Mouse (Mus musculus): ENCODE data around the gene Usp10. TPM values are rescaled to one million over a fixed set of nuclear protein-coding genes. Genes with fewer than 3 reads are reported as not detected.

The Usp10 gene
- polyA plus RNA-seq, 1 experiment from 2014 or later: 75.7 TPM

DNA sequence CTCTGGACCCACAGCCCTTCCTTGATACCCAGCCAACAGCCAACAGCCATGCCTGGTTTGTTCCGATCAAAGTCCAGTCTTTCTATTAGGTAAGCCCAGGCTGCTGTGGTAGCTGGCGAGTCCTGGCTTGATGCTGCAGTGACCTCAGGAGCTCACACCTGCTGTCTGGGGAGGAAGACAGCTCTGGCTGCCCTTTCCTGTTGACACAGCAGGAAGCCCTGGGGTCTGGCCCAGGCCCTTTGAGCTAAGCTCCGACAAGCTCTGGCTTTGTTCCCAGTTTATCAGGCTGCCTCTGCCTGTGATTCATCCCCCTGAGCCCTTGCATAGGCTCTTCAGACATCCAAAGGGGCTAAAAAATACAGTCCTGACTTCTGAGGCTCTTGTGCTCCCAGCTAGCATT, 24.5 kb upstream of the Usp10 start:
- Histone ChIP-seq H3K4me3 (ENCODE audit: low read depth, low read length) (no peak overlapping the region), H3K9ac (ENCODE audit: low read depth, low read length) (no peak overlapping the region), H3K9me3 (replicated peaks; ENCODE audit: control insufficient read depth, low read length) (no peaks in the 10 kb centered on the region), H3K4me1 (ENCODE audit: control insufficient read depth, low read depth, low read length) (no peaks in the 10 kb centered on the region; the same call in 1 of the 2 replicates), H3K4me2 (ENCODE audit: low read depth, low read length) (no peak overlapping the region), H3K27me3 (ENCODE audit: control insufficient read depth, insufficient read depth, low read depth, low read length) (no peaks in the 10 kb centered on the region), H3K27ac (ENCODE audit: low read length) (peak overlapping the region; percentile 52), H3K36me3 (ENCODE audit: control insufficient read depth, insufficient read depth) (no peaks in the 10 kb centered on the region)
- peak; percentile 87 for ATAC-seq (ENCODE audit: low read depth)
- 35% methylated on average over 3 of the region's 3 CpGs for WGBS (ENCODE audit: insufficient replicate concordance)

DNA sequence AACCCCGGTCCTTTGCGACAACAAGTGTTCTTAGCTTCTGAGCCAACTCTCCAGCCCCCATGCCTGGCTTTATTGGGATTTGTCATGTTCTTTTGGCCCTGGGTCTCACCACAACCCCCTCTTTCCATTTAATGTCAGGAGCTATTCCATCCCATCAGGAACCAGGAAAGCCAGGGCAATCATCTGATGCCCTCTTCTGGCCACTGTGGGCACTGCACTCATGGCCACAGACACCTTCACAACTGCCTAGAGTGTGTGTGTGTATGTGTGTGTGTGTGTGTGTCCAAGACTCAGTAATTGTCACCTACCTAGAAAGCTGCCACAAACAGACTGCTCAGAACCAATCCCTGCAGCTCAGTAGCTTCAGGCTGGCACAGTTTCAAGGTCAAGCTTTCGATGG, 23.0 kb upstream of the Usp10 start:
- Histone ChIP-seq H3K36me3 (ENCODE audit: control insufficient read depth, insufficient read depth) (no peaks in the 10 kb centered on the region), H3K4me3 (ENCODE audit: low read depth, low read length) (no peak overlapping the region), H3K9me3 (replicated peaks; ENCODE audit: control insufficient read depth, low read length) (no peaks in the 10 kb centered on the region), H3K9ac (ENCODE audit: low read depth, low read length) (no peak overlapping the region), H3K4me2 (ENCODE audit: low read depth, low read length) (no peak overlapping the region), H3K4me1 (ENCODE audit: control insufficient read depth, low read depth, low read length) (no peaks in the 10 kb centered on the region; the same call in 1 of the 2 replicates), H3K27ac (ENCODE audit: low read length) (no peak overlapping the region), H3K27me3 (ENCODE audit: control insufficient read depth, insufficient read depth, low read depth, low read length) (no peaks in the 10 kb centered on the region)
- WGBS (ENCODE audit: insufficient replicate concordance): 84% methylated on average over 3 of the region's 3 CpGs
- no peak for ATAC-seq (ENCODE audit: low read depth)

DNA sequence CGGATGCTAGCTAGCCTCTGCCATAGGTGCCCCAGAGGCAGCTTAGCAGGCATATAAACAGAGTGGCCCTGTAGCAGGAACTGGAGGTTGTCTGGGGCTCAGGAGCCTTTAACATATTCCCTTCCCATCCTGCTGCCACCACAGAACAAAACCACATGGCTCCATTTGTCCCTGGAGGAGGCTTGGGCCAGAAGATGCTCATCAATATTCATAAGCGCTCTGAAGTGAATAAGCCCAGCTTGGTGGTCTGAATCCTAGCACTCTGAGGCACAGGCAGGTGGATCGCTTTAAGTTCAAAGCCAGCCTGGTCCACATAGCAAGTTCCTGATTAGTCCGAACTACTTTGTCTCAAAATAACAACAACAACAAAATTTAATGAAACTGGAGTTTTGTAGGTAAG, 22.1 kb upstream of the Usp10 start:
- Histone ChIP-seq H3K4me3 (ENCODE audit: low read depth, low read length) (no peak overlapping the region), H3K4me1 (ENCODE audit: control insufficient read depth, low read depth, low read length) (no peaks in the 10 kb centered on the region; the same call in 1 of the 2 replicates), H3K4me2 (ENCODE audit: low read depth, low read length) (no peak overlapping the region), H3K36me3 (ENCODE audit: control insufficient read depth, insufficient read depth) (no peaks in the 10 kb centered on the region), H3K27me3 (ENCODE audit: control insufficient read depth, insufficient read depth, low read depth, low read length) (no peaks in the 10 kb centered on the region), H3K27ac (ENCODE audit: low read length) (no peak overlapping the region), H3K9me3 (replicated peaks; ENCODE audit: control insufficient read depth, low read length) (no peaks in the 10 kb centered on the region), H3K9ac (ENCODE audit: low read depth, low read length) (no peak overlapping the region)
- ATAC-seq (ENCODE audit: low read depth): no peak
- 59% methylated on average over 4 of the region's 4 CpGs for WGBS (ENCODE audit: insufficient replicate concordance)

DNA sequence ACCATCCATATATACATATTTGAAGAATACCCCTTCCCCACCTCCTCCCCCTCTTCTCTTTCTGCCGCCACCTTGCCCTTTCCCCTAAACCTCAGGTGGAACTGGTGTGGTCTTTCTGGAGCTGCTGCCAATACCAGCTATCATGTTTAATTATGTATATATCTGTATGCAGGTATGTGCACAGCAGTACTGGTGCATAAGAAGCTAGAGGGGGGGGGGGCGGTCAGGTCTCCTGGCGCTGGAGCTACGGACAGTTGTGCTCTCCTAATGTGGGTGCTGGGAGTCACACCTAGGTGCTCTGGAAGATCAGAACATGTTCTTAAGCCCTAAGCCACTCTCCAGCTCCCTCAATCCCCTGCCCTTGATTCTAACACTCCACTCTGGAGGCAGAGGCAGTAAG, 13.1 kb upstream of the Usp10 start:
- H3K4me1 ChIP-seq (ENCODE audit: control insufficient read depth, low read depth, low read length): peaks cover 11% of the 10 kb centered on the region
- peaks cover 38% of the 10 kb centered on the region for H3K27me3 ChIP-seq (ENCODE audit: control insufficient read depth, insufficient read depth, low read depth, low read length)
- no peak for ATAC-seq (ENCODE audit: low read depth)
- WGBS (ENCODE audit: insufficient replicate concordance): 57% methylated on average over 4 of the region's 4 CpGs
- no peak overlapping the region for H3K9ac ChIP-seq (ENCODE audit: low read depth, low read length)
- H3K27ac ChIP-seq (ENCODE audit: low read length): no peak overlapping the region
- no peaks in the 10 kb centered on the region for H3K36me3 ChIP-seq (ENCODE audit: control insufficient read depth, insufficient read depth)
- H3K9me3 ChIP-seq (replicated peaks; ENCODE audit: control insufficient read depth, low read length): no peaks in the 10 kb centered on the region
- no peak overlapping the region for H3K4me3 ChIP-seq (ENCODE audit: low read depth, low read length)
- no peak overlapping the region for H3K4me2 ChIP-seq (ENCODE audit: low read depth, low read length)

DNA sequence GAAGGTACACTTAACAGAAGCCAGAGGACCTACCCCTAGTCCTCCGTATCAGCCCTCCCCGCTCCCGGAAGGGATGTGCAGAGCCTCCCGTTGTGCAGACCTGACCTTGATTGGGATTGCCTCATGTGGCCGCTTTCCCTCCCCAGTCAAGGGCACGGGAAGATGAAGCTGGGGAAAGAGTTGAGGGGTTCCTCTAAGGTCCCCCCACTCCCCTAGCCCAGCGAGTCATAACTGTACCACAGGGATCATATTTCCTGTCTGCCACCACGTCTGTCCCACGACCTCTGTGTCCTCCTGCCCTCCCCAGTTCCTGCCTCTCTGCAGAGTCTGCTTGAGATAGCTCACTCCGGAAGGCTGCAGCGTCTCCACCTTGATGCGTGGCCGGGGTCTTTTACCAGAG, 12.2 kb upstream of the Usp10 start:
- 0 out of 2 replicates have a peak overlapping the region, but pooled peaks have one; percentile 20 for H3K9ac ChIP-seq (ENCODE audit: low read depth, low read length)
- peak; percentile 11; the same call in 1 of the 2 replicates for ATAC-seq (ENCODE audit: low read depth)
- H3K27ac ChIP-seq (ENCODE audit: low read length): no peak overlapping the region
- H3K4me2 ChIP-seq (ENCODE audit: low read depth, low read length): no peak overlapping the region
- H3K9me3 ChIP-seq (replicated peaks; ENCODE audit: control insufficient read depth, low read length): no peaks in the 10 kb centered on the region
- peaks cover 38% of the 10 kb centered on the region for H3K27me3 ChIP-seq (ENCODE audit: control insufficient read depth, insufficient read depth, low read depth, low read length)
- H3K4me3 ChIP-seq (ENCODE audit: low read depth, low read length): no peak overlapping the region
- H3K4me1 ChIP-seq (ENCODE audit: control insufficient read depth, low read depth, low read length): peaks cover 11% of the 10 kb centered on the region
- WGBS (ENCODE audit: insufficient replicate concordance): 7% methylated on average over 13 of the region's 13 CpGs
- no peaks in the 10 kb centered on the region for H3K36me3 ChIP-seq (ENCODE audit: control insufficient read depth, insufficient read depth)

DNA sequence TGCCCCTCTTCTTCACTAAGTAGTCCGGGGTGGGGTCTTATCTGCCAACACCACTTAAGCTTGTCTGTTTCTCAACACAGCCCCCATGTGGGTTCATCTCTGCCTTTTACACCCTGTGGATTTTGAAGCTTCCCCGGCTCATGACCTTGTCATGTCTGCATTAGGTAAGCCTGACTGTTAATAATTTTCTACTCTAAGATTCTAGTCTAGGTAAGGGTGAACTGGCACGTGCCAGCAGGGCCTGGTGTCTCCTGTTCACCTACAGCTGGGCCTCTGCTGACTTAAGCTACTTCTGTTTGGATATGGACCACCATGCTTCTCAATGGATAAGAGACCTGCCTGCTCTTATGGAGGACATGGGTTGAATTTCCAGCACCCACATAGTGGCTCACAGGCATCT, 8.8 kb upstream of the Usp10 start:
- H3K9me3 ChIP-seq (replicated peaks; ENCODE audit: control insufficient read depth, low read length): no peaks in the 10 kb centered on the region
- WGBS (ENCODE audit: insufficient replicate concordance): 35% methylated on average over 3 of the region's 3 CpGs
- peaks cover 42% of the 10 kb centered on the region for H3K27me3 ChIP-seq (ENCODE audit: control insufficient read depth, insufficient read depth, low read depth, low read length)
- H3K4me2 ChIP-seq (ENCODE audit: low read depth, low read length): no peak overlapping the region
- H3K36me3 ChIP-seq (ENCODE audit: control insufficient read depth, insufficient read depth): no peaks in the 10 kb centered on the region
- H3K9ac ChIP-seq (ENCODE audit: low read depth, low read length): no peak overlapping the region
- H3K4me3 ChIP-seq (ENCODE audit: low read depth, low read length): no peak overlapping the region
- ATAC-seq (ENCODE audit: low read depth): 0 out of 2 replicates have a peak, but pooled peaks have one; percentile 33
- H3K4me1 ChIP-seq (ENCODE audit: control insufficient read depth, low read depth, low read length): peaks cover 11% of the 10 kb centered on the region
- no peak overlapping the region for H3K27ac ChIP-seq (ENCODE audit: low read length)

DNA sequence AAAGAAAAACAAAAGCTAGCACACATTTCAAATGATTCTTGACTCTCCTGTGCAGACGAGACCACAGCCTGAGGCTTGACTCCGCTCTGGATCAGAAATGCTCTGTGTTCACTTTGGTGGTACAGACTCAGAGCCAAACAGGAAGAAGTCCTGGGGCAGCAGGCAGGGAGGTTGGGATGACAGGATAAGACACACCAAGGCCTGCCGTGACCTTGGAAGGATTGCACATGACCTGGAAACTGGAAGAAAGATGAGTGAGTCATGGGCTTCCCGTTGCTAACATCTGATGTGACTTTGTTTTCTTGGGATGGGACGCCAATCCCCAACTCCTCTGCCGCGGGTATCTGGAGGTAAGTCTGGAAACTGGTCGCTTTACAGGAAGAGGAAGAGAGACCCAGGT, 8.2 kb upstream of the Usp10 start:
- Histone ChIP-seq H3K9me3 (replicated peaks; ENCODE audit: control insufficient read depth, low read length) (no peaks in the 10 kb centered on the region), H3K27ac (ENCODE audit: low read length) (no peak overlapping the region), H3K4me3 (ENCODE audit: low read depth, low read length) (no peak overlapping the region), H3K9ac (ENCODE audit: low read depth, low read length) (no peak overlapping the region), H3K4me1 (ENCODE audit: control insufficient read depth, low read depth, low read length) (peaks cover 10% of the 10 kb centered on the region), H3K36me3 (ENCODE audit: control insufficient read depth, insufficient read depth) (no peaks in the 10 kb centered on the region), H3K27me3 (ENCODE audit: control insufficient read depth, insufficient read depth, low read depth, low read length) (peaks cover 40% of the 10 kb centered on the region), H3K4me2 (ENCODE audit: low read depth, low read length) (no peak overlapping the region)
- 53% methylated on average over 8 of the region's 8 CpGs for WGBS (ENCODE audit: insufficient replicate concordance)
- no peak for ATAC-seq (ENCODE audit: low read depth)

DNA sequence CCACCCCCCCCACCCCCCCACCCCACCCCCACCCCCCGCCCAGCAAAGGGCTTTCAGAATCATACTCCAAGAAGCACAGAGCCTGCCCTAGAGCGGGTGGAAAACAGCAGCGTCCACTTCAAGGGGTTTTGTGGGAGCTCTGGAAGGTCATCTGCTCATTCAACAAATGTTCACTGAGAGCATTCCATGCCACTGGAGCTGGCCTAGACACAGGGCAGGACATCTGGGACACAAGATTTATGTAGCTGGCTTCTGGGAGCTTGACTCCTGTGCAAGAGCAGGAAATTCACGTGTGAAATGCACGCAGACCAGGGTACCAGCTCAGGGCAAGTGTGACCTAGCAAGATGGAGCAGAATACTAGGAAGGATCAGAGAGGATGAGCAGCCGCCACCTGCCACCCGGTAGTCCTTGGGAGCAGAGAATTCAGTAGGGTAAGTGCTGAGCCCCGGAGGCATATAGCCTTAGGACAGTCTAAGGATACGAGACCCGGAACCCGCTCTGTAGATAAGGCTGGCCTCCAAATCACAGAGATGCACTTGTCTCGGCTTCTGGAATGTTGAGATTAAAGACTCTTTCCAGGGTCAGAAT, 5.7 kb upstream of the Usp10 start:
- ATAC-seq (ENCODE audit: low read depth): no peak
- peaks cover 17% of the 10 kb centered on the region for H3K27me3 ChIP-seq (ENCODE audit: control insufficient read depth, insufficient read depth, low read depth, low read length)
- H3K9me3 ChIP-seq (replicated peaks; ENCODE audit: control insufficient read depth, low read length): no peaks in the 10 kb centered on the region
- no peak overlapping the region for H3K27ac ChIP-seq (ENCODE audit: low read length)
- 57% methylated on average over 12 of the region's 12 CpGs for WGBS (ENCODE audit: insufficient replicate concordance)
- H3K9ac ChIP-seq (ENCODE audit: low read depth, low read length): no peak overlapping the region
- H3K4me3 ChIP-seq (ENCODE audit: low read depth, low read length): no peak overlapping the region
- H3K36me3 ChIP-seq (ENCODE audit: control insufficient read depth, insufficient read depth): no peaks in the 10 kb centered on the region
- peaks cover 15% of the 10 kb centered on the region for H3K4me1 ChIP-seq (ENCODE audit: control insufficient read depth, low read depth, low read length)
- H3K4me2 ChIP-seq (ENCODE audit: low read depth, low read length): no peak overlapping the region

DNA sequence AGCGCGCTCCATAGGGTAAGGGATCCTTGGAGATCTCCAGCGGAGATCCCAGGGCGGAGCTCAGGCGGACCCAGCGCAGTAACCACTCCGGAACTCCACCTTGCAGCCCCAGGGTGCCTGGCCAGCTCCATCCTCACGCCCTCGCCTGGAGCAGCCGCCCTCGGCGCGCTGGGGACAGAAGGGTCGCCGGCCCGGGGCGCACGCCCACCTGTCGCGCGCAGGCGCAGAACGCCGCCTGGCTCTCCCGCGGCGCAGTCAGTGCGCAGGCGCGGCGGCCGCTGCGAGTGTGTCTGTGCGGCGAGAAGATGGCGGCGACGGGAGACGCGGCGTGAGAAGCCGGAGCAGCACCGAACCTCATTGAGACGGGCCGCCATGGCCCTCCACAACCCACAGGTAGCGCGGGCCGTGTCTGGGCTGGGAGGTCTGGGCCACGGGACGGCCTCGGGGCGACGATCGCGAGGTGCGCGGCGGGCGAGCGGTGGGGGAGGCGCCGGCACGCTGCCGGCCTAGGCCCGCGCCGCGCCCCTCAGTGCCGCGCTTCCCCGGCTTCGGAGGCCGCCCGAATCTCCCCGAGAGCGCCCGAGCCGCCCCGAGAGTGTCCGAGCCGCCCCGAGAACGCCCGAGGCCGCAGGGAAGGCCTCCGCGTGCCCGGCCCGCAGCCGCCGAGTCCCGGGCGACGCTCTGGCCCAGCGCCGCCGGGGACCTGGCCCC, 542 bp downstream of the Usp10 start, which contains the start of gene Gm20388:
Gm20388 (plus strand) TSS at position 295 of the 711 bp plus-strand sequence.
- peak within 1 kb of the TSS; percentile 93 for H3K4me2 ChIP-seq (ENCODE audit: low read depth, low read length)
- H3K4me3 ChIP-seq (ENCODE audit: low read depth, low read length): peak within 1 kb of the TSS; percentile 81
- H3K9ac ChIP-seq (ENCODE audit: low read depth, low read length): peak within 1 kb of the TSS; percentile 87
- H3K27ac ChIP-seq (ENCODE audit: low read length): peak within 1 kb of the TSS; percentile 93
- no peaks in the 10 kb centered on the region for H3K36me3 ChIP-seq (ENCODE audit: control insufficient read depth, insufficient read depth)
- H3K4me1 ChIP-seq (ENCODE audit: control insufficient read depth, low read depth, low read length): peaks cover 56% of the 10 kb centered on the region
- H3K9me3 ChIP-seq (replicated peaks; ENCODE audit: control insufficient read depth, low read length): no peaks in the 10 kb centered on the region
- H3K27me3 ChIP-seq (ENCODE audit: control insufficient read depth, insufficient read depth, low read depth, low read length): no peaks in the 10 kb centered on the region
- peak; percentile 87 for ATAC-seq (ENCODE audit: low read depth)
- 0% methylated on average over 82 of the region's 97 CpGs for WGBS (ENCODE audit: insufficient replicate concordance)

Data from liver, embryonic 16.5 days (tissue).